Mouse (Mus musculus) heart, adult 11 months (tissue): ENCODE results near the gene Eif3a.

ENCODE experiments used
- DNase-seq: peaks from one replicate; pipeline ENCODE4 v3.0.0; 2022

Eif3a gene

DNA sequence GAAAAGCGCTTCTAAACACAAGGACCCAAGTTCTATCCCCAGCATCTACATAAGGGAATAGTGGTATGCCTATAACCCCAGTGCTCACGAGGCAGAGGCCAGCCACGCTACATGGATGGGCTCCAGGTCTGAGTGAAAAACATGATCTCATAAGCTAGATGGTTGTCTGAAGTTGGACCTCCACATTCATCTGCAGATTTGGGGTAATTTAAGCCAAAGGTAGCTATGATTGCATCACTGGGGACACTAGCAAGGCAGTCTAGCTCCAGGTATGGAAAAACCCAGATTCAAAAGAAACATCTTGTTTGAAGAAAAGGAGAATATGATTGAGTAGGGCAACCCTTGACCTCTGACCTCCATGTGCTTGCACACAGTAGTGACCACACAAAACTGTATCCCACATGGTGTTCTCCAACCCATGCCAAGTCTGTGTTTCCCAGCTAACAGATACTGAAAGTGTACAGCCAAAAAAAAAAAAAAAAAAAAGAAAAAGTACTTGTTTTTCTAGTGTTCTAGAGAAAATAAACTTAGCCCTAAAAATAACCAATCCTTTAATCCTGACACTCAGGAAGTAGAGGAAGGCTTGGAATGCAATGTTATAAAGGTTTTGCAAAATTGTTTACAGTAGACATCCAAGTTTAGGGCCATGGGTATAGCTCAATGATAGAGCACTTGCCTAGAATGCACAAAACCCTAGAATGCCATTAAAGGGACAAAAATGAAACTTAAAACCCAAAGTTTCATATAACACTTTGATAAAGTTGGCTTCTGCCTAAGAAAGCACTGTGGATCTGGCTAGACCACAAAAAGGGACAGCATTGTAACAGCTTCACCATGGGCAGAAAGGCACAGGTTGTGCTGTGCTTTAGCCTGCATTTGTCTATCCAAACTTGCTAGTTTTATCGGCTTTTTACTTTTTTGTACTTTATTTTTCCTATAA lies 31.3 kb downstream of the Eif3a start:
- no peak for DNase-seq

DNA sequence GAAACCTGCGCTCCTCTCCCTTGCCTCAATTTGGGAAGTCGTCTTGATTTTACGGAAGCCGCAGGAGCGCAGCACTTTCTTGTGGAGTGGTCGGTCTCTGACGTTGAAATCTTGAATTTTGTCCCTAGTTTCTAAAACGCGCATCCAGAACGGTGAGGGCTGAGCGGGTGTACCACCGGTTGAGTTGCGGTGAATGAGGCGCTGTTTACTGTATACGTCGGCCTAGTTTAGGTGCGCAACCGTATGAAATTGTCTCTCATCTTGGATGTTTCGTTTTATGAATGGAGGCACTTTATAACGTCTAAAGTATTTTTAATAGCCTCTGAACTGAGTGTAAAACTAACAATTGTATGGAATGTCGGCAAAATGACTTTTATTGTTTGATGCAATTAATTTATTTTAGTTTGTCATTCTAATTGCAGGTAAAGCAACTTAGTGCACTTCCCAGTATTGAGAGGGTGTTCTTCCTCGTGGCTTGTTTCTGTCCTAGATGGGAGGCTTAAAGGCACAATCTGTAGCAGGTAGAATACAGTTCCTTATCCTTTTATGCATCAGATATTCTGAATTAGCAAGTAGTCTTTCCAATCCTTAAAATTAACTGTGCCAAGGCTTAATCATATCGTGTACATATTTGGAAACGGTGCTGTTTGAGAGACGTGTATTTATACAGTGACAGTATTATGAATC lies 33.2 kb downstream of the Eif3a start:
- no peak for DNase-seq

DNA sequence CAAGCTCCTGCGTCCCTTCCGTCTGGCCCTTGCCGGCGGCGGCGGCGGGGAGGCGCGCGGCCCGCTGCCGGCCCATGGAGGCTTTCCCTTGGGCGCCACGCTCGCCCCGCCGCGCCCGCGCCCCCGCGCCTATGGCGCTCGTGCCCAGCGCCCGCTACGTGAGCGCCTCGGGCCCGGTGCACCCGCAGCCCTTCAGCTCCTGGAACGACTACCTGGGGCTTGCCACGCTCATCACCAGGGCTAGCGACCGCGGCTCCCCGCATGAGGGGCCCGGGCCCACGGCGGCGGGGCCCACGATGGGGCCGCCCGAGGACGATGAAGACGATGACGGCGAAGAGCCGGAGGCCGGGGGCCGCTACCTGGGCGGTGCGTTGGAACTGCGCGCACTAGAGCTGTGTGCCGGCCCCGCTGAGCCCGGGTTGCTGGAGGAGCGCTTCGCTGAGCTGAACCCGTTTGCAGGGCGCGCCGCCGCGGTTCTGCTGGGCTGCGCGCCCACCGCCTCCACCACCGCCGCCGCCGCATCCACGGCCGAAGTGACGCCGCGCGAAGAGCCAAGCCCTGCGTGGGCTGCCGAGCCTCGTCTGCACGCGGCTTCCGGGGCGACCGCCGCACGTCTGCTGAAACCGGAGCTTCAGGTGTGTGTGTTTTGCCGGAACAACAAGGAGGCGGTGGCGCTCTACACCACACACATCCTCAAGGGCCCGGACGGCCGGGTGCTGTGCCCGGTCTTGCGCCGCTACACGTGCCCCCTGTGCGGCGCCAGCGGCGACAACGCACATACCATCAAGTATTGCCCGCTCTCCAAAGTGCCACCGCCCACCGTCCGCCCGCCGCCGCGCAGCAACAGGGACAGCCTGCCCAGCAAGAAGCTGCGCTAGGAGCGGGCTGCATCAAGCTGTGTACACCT lies 34.0 kb downstream of the Eif3a start:
- peak; percentile 89 for DNase-seq

GRCm38 (mm10) chr19:60755438-60756191 lies 34.8 kb downstream of the Eif3a start, which contains the start of gene Nanos1:
TSS of gene Nanos1 (plus strand) at chr19:60755987.
- DNase-seq = peak; percentile 99

DNA sequence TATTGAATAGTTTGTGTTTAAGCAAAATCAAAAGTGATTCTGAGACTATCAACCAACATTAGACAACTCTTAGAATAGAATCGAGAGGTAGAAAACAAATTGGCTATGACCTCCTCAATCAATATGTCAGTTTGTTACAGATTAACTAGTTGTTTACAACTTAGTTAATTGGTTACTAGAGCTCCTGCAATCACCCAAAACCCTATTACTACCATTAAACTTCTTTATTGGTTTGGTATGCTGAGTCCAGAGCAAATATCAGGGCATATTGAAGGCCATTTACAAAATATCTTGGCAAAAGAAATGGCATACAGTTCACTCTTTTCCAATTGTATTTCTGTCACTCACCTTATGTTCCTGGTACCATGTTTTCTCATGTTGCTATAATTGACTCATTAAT lies 42.7 kb downstream of the Eif3a start:
- DNase-seq = no peak

- DNase-seq = peak; percentile 66
These were observed 46.5 kb downstream of the Eif3a start for GRCm38 (mm10) chr19:60743767-60744547.

- DNase-seq = peak; percentile 33
These were observed 49.9 kb downstream of the Eif3a start for GRCm38 (mm10) chr19:60740560-60740959.

GRCm38 (mm10) chr19:60731966-60732365 lies 58.5 kb downstream of the Eif3a start:
- peak; percentile 9 for DNase-seq

DNA sequence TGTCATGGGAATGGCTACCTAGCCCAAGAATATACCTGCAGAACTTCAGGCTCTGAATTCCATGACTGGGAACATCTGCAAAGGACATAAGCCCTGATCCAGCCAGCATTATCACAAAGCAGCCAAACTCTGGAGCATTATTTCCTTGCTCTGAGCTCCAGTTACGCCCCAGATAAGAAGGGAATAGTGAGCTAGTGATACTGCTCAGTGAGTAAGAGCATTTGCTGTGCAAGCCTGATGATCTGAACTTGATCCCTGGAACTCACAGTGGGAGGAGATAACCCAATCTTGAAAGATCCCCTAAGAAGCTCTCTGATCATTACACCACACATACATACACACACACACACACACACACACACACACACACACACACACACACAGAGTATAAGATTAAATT lies 59.2 kb downstream of the Eif3a start:
- peak; percentile 16 for DNase-seq

- DNase-seq = peak; percentile 77
These were observed 60.1 kb downstream of the Eif3a start for GRCm38 (mm10) chr19:60730281-60730852.

DNA sequence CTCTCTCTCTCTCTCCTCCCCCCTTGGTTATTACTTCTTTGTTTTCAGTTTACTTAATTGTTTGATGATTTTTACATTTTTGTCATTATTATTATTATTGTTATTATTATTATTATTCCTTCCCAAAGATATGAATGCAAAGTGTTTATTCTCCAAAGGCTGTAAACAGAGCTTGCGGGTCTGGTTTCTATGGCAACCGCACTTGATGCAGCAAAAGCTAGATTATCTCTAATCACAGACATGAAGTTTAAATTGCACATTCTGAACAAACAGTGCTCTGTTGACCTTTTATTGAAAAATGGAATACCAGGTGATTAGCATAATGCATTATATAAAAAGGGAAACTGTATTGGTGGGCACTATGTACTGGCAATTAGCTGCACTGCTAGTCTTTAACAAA lies 74.1 kb downstream of the Eif3a start:
- DNase-seq = no peak

- DNase-seq = peak; percentile 34
These were observed 77.9 kb downstream of the Eif3a start for GRCm38 (mm10) chr19:60712577-60712976.
